Mouse (Mus musculus): ENCODE data around the gene Lpcat2. TPM values are rescaled to one million over a fixed set of nuclear protein-coding genes. Genes with fewer than 3 reads are reported as not detected.

Gene Lpcat2
- total RNA-seq (2023) = 10.6 to 15.8 TPM (median 11.5 TPM) in 4 replicates

GRCm38 (mm10) chr8:92855171-92855894 lies at the start of gene Lpcat2:
Lpcat2 (plus strand) TSS chr8:92855339.

DNA sequence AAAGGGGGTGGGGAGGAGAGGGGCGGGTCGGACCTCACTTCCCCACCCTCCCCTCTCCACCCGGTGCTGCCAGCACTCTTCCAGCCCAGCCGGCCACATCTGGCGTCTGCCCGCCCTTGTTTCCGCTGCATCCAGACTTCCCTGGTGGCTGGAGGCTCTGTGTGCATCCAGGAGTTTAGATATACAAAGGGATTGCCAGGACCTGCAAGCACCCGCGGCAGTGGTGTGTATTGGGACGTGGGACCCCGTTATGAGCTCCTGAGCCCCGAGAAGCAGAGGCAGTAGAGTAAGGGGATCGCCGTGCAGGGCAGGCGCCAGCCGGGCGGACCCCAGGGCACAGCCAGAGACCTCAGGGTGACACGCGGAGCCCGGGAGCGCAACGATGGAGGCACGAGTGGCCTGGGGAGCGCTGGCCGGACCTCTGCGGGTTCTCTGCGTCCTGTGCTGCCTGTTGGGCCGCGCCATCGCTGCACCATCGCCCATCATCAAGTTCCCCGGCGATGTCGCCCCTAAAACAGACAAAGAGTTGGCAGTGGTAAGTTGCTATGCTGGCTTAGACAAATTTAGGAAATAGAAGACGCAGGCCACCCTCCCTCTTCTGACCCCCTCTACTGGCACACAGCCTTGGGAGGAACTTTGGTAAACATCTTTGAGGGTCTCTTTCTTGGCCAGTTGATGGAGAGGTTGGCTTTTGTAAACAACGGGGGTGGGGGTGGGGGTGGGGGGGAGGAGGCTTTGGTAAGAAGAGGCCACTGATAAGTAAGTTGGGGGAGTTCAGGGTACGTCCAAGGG lies 27.7 kb upstream of the Lpcat2 start, which contains the start of gene Mmp2:
Mmp2 (plus strand) TSS at position 49 of the 792 bp plus-strand sequence.

GRCm38 (mm10) chr8:92901107-92901506 lies 46.0 kb downstream of the Lpcat2 start, which contains the start of gene Capns2:
Capns2 (plus strand) TSS chr8:92901407.

GRCm38 (mm10) chr8:92959779-92960178 lies 104.6 kb downstream of the Lpcat2 start, which contains the start of gene Slc6a2:
Slc6a2 (plus strand) TSS chr8:92960079.

Other genes starting within 250 kb of the Lpcat2 start
- gene Irx6, start 181.1 kb upstream of the Lpcat2 start, total RNA-seq (2023) = not detected in 4 replicates
- gene Mmp2, start 28.0 kb upstream of the Lpcat2 start, total RNA-seq (2023) = not detected in 4 replicates
- gene Capns2, start 46.1 kb downstream of the Lpcat2 start, total RNA-seq (2023) = 1.2 to 1.8 TPM (median 1.5 TPM) in 4 replicates
- gene Slc6a2, start 104.7 kb downstream of the Lpcat2 start, total RNA-seq (2023) = not detected in 4 replicates
- gene Ces1a, start 192.9 kb downstream of the Lpcat2 start, total RNA-seq (2023) = not detected in 4 replicates
- not detected in 4 replicates for gene Ces1b, start 224.7 kb downstream of the Lpcat2 start, total RNA-seq (2023)

Measured in B cell, adult 62 days (primary cell).